Mouse (Mus musculus): ENCODE results near the gene Slc2a4.
"Not testable (repeated sequence)": the region's sequence is repeated elsewhere in the genome, so short reads cannot be mapped to it uniquely, and the experiment has no call there.

Slc2a4 gene

DNA sequence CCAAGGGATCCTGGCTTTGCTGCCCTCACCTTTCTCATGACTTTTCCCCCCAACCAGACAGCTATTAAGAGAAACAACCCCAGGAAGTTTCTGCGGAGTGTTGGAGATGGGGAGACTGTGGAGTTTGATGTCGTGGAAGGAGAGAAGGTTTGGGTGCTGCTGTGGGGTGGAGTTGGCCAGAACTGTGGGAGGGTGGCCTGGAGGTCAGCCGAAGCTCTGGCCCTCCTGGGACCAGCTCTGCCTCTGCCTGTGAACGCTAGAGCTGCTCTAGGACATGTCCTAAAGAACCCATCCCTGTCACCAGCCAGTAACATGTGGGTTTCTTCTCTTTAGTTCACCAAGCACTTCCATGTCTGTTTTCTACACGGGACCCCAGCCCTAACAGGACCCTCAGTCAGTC lies 8.8 kb downstream of the Slc2a4 start:
- DNase-seq (ENCODE audit: low spot score): no peak

- DNase-seq (ENCODE audit: low spot score): no peak
These were observed 9.5 kb downstream of the Slc2a4 start for GRCm38 (mm10) chr11:69938401-69938979.

DNA sequence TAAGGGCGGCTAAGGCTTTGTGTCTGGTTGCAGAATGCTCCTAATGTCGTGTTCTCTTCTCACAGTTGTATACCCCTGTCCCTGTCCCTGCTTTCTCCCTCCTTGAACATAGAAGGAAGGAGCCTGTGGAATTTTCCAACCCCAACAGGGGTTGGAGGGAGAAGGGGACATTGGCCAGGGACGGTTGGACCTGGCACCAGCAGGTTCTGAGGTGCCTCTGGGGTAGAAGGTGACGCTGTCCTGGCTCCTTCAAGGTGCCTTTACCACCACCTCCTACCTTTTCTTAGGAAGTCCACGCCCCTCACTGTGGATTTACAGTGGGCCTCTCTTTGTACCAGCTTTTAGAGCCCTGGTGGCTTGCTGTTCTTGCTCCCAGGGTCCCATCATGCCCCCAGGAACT lies 10.2 kb downstream of the Slc2a4 start:
- no peak for DNase-seq (ENCODE audit: low spot score)

GRCm38 (mm10) chr11:69937385-69937784 lies 10.6 kb downstream of the Slc2a4 start:
- DNase-seq (ENCODE audit: low spot score): no peak

DNA sequence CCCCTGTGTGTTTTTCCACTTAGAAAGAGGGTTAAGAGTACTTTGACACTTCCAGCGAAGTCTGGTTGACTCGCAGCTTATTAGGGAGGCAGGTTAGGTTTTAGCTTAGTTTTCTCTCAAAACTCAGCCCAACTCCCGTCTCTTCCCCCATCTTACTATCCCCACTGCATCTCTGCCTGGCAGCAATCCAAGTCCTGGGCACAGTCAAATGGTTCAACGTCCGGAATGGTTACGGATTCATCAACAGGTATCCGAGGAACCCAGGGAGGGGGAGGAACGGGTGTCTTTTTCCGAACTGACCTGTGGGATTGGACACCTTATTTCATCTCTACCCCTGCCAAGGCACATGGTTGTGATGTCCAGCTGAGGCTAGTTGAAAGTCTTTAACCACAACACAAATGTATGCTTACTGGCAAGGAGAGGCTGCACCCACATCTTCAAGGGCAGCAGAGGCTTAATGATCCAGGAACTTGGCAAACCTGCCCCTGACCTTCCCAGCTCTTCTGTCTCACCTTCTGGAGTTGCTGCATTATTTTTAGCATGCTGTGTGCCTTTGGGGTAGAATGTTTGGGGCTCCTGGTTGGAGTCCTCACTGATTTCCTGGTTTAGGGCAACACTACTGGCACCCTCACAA lies 11.2 kb downstream of the Slc2a4 start:
- no peak for DNase-seq (ENCODE audit: low spot score)

- DNase-seq (ENCODE audit: low spot score): peak; percentile 15
These were observed 11.8 kb downstream of the Slc2a4 start for GRCm38 (mm10) chr11:69936156-69936555.

GRCm38 (mm10) chr11:69935137-69935879 lies 12.7 kb downstream of the Slc2a4 start, which contains the start of gene Ybx2:
Gene Ybx2, plus strand, starts transcription at chr11:69935796.
- DNase-seq (ENCODE audit: low spot score): peak; percentile 72

GRCm38 (mm10) chr11:69934681-69935080 lies 13.3 kb downstream of the Slc2a4 start:
- DNase-seq (ENCODE audit: low spot score): no peak

GRCm38 (mm10) chr11:69934169-69934568 lies 13.8 kb downstream of the Slc2a4 start:
- peak; percentile 86 for DNase-seq (ENCODE audit: low spot score)

GRCm38 (mm10) chr11:69933066-69933465 lies 14.9 kb downstream of the Slc2a4 start:
- DNase-seq (ENCODE audit: low spot score): no peak

GRCm38 (mm10) chr11:69932254-69932653 lies 15.7 kb downstream of the Slc2a4 start:
- no peak for DNase-seq (ENCODE audit: low spot score)

DNA sequence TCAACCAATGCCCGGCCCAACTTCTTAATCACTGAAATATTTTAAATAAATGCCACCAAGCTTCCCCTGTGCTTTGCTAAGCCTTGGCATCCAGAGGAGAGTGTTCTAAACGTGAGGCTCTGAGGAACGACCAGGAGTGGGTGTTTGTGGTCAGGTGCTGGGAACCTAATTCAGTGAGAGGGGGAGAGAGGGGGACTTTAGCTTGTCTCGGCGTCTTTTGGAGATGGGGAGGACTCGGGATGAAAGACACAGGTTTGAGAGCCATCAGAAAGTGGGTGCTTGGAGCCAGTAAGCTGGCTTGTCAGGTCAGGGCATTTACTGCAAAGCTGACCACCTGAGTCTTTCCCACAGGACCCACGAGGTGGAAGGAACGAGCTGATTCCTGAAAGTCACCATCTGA lies 16.2 kb downstream of the Slc2a4 start:
- DNase-seq (ENCODE audit: low spot score): no peak

- no peak for DNase-seq (ENCODE audit: low spot score)
These were observed 16.9 kb downstream of the Slc2a4 start for GRCm38 (mm10) chr11:69930967-69931537.

- DNase-seq (ENCODE audit: low spot score): not testable (repeated sequence)
These were observed 17.8 kb downstream of the Slc2a4 start for GRCm38 (mm10) chr11:69930176-69930575.

DNA sequence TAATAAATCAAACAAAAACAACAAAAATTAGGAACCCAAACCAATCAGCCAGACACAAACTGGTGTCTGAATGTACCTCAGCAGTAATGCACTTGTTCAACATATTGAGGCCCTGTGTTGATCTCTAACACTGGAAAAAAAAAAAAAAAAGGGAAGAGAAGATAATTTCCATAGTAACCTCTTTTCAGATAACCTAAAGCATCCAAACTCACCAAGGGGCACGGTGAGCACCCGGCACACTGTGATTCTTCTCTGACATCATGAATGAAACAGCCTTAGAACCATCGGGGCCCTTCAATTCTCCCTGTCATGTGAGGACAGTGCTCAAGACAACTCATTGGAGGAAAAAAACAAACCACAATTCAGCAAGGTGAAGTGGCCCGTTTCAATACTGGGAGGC lies 18.3 kb downstream of the Slc2a4 start:
- DNase-seq (ENCODE audit: low spot score): no peak

DNA sequence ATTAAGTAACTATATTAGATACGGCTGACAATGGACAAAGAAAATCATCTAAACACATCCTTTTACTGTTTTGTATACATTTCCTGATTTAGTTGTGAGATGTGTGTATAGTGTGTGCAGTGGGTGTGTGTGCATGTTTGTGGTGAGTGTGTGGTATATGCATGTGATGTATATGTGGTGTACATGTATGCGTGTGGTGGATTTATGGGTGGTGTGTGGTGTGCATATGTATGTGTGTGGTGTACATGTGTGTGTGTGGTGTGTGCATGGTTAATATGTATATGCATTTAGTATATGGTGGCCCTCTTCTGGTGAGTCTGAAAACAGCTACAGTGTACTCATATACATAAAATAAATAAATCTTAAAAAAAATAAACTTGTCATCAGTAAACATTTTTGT lies 20.5 kb downstream of the Slc2a4 start:
- no peak for DNase-seq (ENCODE audit: low spot score)

GRCm38 (mm10) chr11:69922796-69923195 lies 25.2 kb downstream of the Slc2a4 start:
- DNase-seq (ENCODE audit: low spot score): no peak

DNA sequence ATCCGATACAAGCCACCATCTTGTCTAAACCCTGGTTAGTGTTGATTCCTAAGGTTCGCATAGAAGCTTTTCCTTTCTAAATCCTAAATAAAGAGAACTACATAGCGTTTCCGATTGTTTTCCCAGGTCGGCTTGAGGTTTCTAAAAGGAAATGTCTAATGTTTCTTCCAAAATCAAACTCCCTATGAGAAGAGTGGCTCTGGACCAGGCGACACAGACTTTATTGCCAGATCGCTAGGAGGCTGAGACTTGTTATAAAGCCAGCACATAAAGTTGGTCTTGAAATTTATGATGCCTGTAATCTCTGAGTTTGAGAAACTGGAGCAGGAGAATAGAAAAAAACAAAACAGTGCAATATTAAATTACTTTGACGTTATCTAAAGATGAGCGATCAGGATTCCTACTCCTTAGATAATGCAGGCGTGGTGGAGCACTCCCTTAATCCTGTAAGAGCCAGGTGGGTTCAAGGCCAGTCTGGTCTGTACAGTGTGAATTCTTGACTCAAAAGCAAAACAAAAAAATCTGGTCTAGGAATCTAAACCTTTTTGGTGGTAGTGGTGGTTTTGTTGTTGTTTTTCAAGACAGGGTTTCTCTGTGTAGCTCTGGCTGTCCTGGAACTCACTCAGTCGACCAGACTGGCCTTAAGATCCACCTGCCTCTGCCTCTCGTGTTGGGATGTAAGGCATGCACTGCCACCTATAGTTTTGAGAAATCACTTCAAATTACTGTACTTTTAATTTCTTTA lies 25.8 kb downstream of the Slc2a4 start:
- DNase-seq (ENCODE audit: low spot score): no peak

GRCm38 (mm10) chr11:69921114-69922011 lies 26.6 kb downstream of the Slc2a4 start, which contains the start of gene Eif5a:
Gene Eif5a, minus strand, starts transcription at chr11:69921958.
- DNase-seq (ENCODE audit: low spot score): peak; percentile 100

DNA sequence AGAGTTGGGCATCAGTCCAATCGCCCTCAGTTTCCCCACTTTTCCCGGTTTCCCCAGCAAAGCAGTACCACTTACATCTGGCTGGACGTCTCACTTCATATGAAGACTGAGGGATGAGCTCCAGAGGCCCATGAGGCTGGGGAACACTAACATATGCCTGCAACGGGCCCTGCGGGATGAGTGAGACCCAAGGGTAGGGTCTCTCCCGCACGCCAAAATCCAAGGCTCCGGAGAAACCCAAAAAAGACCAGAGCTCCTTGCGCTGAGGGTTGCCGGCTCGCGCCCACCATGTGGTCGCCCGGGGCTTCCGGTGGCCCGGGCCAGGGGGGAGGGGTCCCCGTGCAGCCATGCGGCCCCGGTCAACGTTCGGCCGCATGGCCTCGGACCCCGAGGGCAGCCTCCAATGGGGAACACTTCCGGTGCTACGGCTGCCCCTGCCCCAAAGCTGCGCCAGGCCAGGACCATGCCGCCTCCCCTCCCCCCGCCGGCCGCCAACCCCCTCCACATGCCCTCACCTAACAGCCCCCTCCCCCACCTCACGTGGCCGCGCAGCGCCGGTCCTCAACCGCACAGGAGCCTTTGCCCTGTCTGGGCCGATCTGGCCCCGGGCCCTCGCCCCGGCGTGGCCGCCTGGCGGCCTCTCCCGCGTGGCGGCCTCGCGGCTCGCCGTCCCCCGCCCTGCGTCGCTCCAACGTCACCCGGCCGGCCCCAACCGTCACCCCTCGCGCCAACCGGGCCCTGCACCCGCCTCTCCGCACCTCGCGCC lies 27.5 kb downstream of the Slc2a4 start:
- peak; percentile 15 for DNase-seq (ENCODE audit: low spot score)

All from T-cell, adult 2 months (primary cell).